Mouse (Mus musculus) embryonic facial prominence, embryonic 12.5 days (tissue): ENCODE data around the gene Lrp2bp. TPM values are rescaled to one million over a fixed set of nuclear protein-coding genes. Genes with fewer than 3 reads are reported as not detected.

ENCODE experiments used
- ATAC-seq: fragments of 200-750 bp; cut with Nextera tagmentation; 2 replicates; pipeline ENCODE4 v1.8.0; 2017; ENCODE audit not compliant: insufficient number of reproducible peaks, insufficient read depth, low FRiP score, low TSS enrichment
- H3K27ac ChIP-seq: fragments of 300-500 bp; sonication (generic); 2 replicates; pipeline ENCODE4 v1.5.1; 2016; ENCODE audit warnings: mild to moderate bottlenecking
- H3K27me3 ChIP-seq: fragments of 300-500 bp; sonication (generic); 2 replicates; pipeline ENCODE4 v1.6.1; 2016; ENCODE audit warnings: mild to moderate bottlenecking, moderate library complexity
- H3K36me3 ChIP-seq: fragments of 300-500 bp; sonication (generic); 2 replicates; pipeline ENCODE4 v1.6.1; 2016; ENCODE audit warnings: mild to moderate bottlenecking
- H3K4me1 ChIP-seq: fragments of 300-500 bp; sonication (generic); 2 replicates; pipeline ENCODE4 v1.6.1; 2016
- H3K4me2 ChIP-seq: fragments of 300-500 bp; sonication (generic); replicated peaks from 2 replicates; pipeline ENCODE4 v1.6.1; 2016; ENCODE audit warnings: mild to moderate bottlenecking, moderate library complexity
- H3K4me3 ChIP-seq: fragments of 300-500 bp; sonication (generic); 2 replicates; pipeline ENCODE4 v1.5.1; 2016; ENCODE audit warnings: mild to moderate bottlenecking
- H3K9ac ChIP-seq: fragments of 300-500 bp; sonication (generic); 2 replicates; pipeline ENCODE4 v1.6.1; 2016; ENCODE audit warnings: mild to moderate bottlenecking, moderate library complexity
- H3K9me3 ChIP-seq: fragments of 300-500 bp; sonication (generic); 2 replicates; pipeline ENCODE4 v1.6.1; 2016; ENCODE audit warnings: mild to moderate bottlenecking, moderate library complexity
- WGBS: fragments of 180-500 bp; shearing (Covaris S2); methylation state at CpG from one replicate; pipeline ENCODE4 v1.1.7; 2016; 5-methylcytosine and 5-hydroxymethylcytosine counted together
- polyA plus RNA-seq: library from polyadenylated mRNA; unstranded; fragments of >200 nt; fragmentation: Nextera tagmentation; extraction: Ambion mirVana; gene quantifications from 2 replicates; pipeline ENCODE4 v1.2.1, GENCODE M21; 2016

Gene Lrp2bp
- polyA plus RNA-seq, 1 experiment from 2014 or later, result 0.29 TPM

- ATAC-seq, result no peak
- WGBS, result 73% methylated on average over 13 of the region's 13 CpGs
Observed at GRCm38 (mm10) chr8:46040260-46040659, 41.2 kb downstream of the Lrp2bp start.

DNA sequence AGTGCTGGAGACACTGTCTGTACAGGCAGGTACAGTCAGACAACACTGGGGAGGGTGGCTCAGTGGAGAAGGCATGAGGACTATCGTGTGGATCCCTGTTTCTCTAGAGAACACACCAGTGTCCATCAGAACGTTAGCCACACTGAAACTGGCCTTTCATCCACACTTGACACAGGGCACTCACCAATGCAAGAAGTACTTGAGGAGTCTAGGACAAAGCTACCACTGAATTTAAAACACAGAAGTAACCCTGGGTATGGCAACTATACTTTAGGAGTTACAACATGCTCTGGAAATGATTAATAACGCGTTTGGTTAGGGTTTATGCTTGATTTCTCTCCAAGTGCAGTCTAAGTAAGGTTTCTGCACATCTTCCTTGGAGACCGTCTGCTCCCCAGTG, 73.7 kb downstream of the Lrp2bp start:
- WGBS, result 89% methylated on average over 5 of the region's 5 CpGs
- no peaks in the 10 kb centered on the region; the same call in 1 of the 2 replicates for H3K4me1 ChIP-seq
- no peak overlapping the region for H3K4me3 ChIP-seq
- no peak for ATAC-seq
- H3K36me3 ChIP-seq, result no peaks in the 10 kb centered on the region
- no peak overlapping the region for H3K9ac ChIP-seq
- no peaks in the 10 kb centered on the region for H3K27me3 ChIP-seq
- H3K9me3 ChIP-seq, result no peaks in the 10 kb centered on the region
- no peak overlapping the region for H3K27ac ChIP-seq
- no peak overlapping the region for H3K4me2 ChIP-seq

More at GRCm38 (mm10) chr8:46040260-46040659, 41.2 kb downstream of the Lrp2bp start:
- no peaks in the 10 kb centered on the region for H3K4me1 ChIP-seq
- H3K4me3 ChIP-seq, result no peak overlapping the region
- no peak overlapping the region for H3K9ac ChIP-seq
- no peaks in the 10 kb centered on the region for H3K9me3 ChIP-seq
- no peak overlapping the region for H3K27ac ChIP-seq
- H3K4me2 ChIP-seq, result no peak overlapping the region
- H3K27me3 ChIP-seq, result no peaks in the 10 kb centered on the region
- H3K36me3 ChIP-seq, result peaks cover 9% of the 10 kb centered on the region; the same call in 1 of the 2 replicates

DNA sequence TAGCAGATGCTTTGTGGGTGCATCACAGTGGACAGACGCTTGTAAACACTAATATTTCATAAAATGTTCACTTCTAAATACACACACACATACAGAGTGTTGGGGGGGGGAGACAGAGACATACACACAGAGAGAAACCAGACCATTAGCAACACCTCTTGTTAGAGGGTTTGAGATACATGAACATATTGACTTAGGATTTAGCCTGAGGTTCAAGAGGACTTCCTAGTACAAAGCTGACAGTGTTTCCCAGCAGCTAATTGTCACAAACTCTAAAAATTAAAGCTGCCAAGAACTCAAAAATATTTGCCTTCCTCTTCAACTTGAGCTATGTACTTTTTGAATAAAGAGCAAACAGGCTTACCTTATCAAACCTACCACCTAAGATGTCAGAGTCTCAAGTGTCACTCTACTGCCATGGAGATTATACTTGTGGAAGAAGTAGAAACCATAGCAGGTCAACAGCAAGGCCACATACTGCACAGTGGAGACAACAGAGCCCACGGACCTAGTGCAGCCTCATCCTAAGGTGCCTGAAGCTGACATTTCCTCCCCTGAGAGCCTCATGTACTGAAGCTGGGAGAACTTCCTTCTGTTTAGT, 74.5 kb downstream of the Lrp2bp start:
- WGBS, result 73% methylated on average over 2 of the region's 2 CpGs
- H3K27ac ChIP-seq, result no peak overlapping the region
- ATAC-seq, result no peak
- no peak overlapping the region for H3K4me2 ChIP-seq
- H3K4me3 ChIP-seq, result no peak overlapping the region
- H3K4me1 ChIP-seq, result no peaks in the 10 kb centered on the region; the same call in 1 of the 2 replicates
- no peaks in the 10 kb centered on the region for H3K9me3 ChIP-seq
- no peaks in the 10 kb centered on the region for H3K27me3 ChIP-seq
- H3K36me3 ChIP-seq, result no peaks in the 10 kb centered on the region
- H3K9ac ChIP-seq, result no peak overlapping the region

DNA sequence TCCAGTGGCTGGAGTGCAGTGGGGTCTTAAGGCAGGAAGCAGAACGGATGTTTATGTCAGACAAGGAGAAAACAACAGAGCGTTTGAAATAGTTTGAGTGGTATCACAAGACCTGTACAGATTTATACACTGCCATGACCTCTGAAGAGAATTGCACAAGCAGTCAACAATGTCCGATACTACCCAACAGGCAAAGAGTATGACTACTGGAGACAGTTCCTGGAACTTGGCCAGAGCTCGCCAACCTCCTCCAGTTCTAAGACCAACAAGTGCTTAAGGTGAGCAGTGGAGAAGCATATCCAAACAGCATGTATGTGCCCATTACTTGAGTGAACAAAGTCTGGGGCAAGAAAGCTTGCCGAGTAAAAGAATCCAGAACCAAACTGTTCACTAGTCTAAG, 76.1 kb downstream of the Lrp2bp start:
- Histone ChIP-seq H3K27me3 (no peaks in the 10 kb centered on the region), H3K27ac (no peak overlapping the region), H3K4me3 (no peak overlapping the region), H3K4me1 (no peaks in the 10 kb centered on the region; the same call in 1 of the 2 replicates), H3K9ac (no peak overlapping the region), H3K4me2 (no peak overlapping the region), H3K9me3 (no peaks in the 10 kb centered on the region), H3K36me3 (no peaks in the 10 kb centered on the region)
- ATAC-seq, result no peak
- 91% methylated on average over 5 of the region's 5 CpGs for WGBS

GRCm38 (mm10) chr8:46078866-46079265, 79.8 kb downstream of the Lrp2bp start:
- Histone ChIP-seq H3K4me1 (no peaks in the 10 kb centered on the region), H3K4me2 (no peak overlapping the region), H3K36me3 (no peaks in the 10 kb centered on the region), H3K4me3 (no peak overlapping the region), H3K9me3 (no peaks in the 10 kb centered on the region), H3K27me3 (no peaks in the 10 kb centered on the region), H3K27ac (no peak overlapping the region), H3K9ac (no peak overlapping the region)
- 81% methylated on average over 6 of the region's 6 CpGs for WGBS
- ATAC-seq, result no peak

Other genes with a start within 250 kb of the Lrp2bp start
- 18.0 and 21.6 TPM in 2 replicates for gene Pdlim3, start 113.8 kb upstream of the Lrp2bp start, polyA plus RNA-seq
- gene Ccdc110, start 64.7 kb upstream of the Lrp2bp start, polyA plus RNA-seq, result 0.14 and 0.19 TPM in 2 replicates
- 4.5 and 5.4 TPM in 2 replicates for gene 1700029J07Rik, start 24.1 kb upstream of the Lrp2bp start, polyA plus RNA-seq
- 75.2 and 76.5 TPM in 2 replicates for gene Ufsp2, start 23.8 kb upstream of the Lrp2bp start, polyA plus RNA-seq
- 19.4 and 20.0 TPM in 2 replicates for gene Ankrd37, start 6.4 kb downstream of the Lrp2bp start, polyA plus RNA-seq
- 27.0 and 33.1 TPM in 2 replicates for gene Cfap97, start 152.5 kb downstream of the Lrp2bp start, polyA plus RNA-seq
- gene Snx25, start 152.9 kb downstream of the Lrp2bp start, polyA plus RNA-seq, result 5.5 and 6.6 TPM in 2 replicates
- 525 and 530 TPM in 2 replicates for gene Slc25a4, start 212.0 kb downstream of the Lrp2bp start, polyA plus RNA-seq